Mouse (Mus musculus): ENCODE measurements around the gene Umod.

- TF ChIP-seq CTCF (IDR thresholded peaks at IDR 0.05; ENCODE audit: control insufficient read depth, insufficient read depth, insufficient read length) (no peak), USF1 (IDR thresholded peaks at IDR 0.05; ENCODE audit: low read depth) (no peak), CEBPB (IDR thresholded peaks at IDR 0.05; ENCODE audit: low read depth) (no peak), FOSL1 (IDR thresholded peaks at IDR 0.05; ENCODE audit: insufficient read depth, low read length, poor library complexity, severe bottlenecking) (no peak), MAX (IDR thresholded peaks at IDR 0.05) (no peak)
Measured at GRCm38 (mm10) chr7:119420730-119421129, 58.4 kb downstream of the Umod start.
